Mouse (Mus musculus): ENCODE data around the gene Zfp60. TPM values are rescaled to one million over a fixed set of nuclear protein-coding genes. Genes with fewer than 3 reads are reported as not detected.

Zfp60 gene
- 125 and 128 TPM in 2 replicates for polyA plus RNA-seq (2015; fragmentation: Nextera tagmentation; extraction: Ambion mirVana)

- no peaks in the 10 kb centered on the region for H3K27me3 ChIP-seq (replicated peaks)
- 0% methylated on average over 35 of the region's 35 CpGs for WGBS
- H3K4me1 ChIP-seq = peaks cover 40% of the 10 kb centered on the region
- peak within 1 kb of the TSS; percentile 67 for H3K4me2 ChIP-seq
- H3K4me3 ChIP-seq = peak within 1 kb of the TSS; percentile 60
- peak within 1 kb of the TSS; percentile 86 for H3K9ac ChIP-seq
- no peaks in the 10 kb centered on the region for H3K36me3 ChIP-seq (replicated peaks)
- peak; percentile 93 for ATAC-seq (replicated peaks)
- H3K9me3 ChIP-seq = no peaks in the 10 kb centered on the region
- peak within 1 kb of the TSS; percentile 97 for H3K27ac ChIP-seq
Observed at GRCm38 (mm10) chr7:27731281-27731883, at the start of gene Zfp60. Zfp60 (plus strand) TSS chr7:27731389.

GRCm38 (mm10) chr7:27683218-27683617 is 48.0 kb upstream of the Zfp60 start:
- no peak overlapping the region for H3K4me2 ChIP-seq
- WGBS = 87% methylated on average over 2 of the region's 2 CpGs
- no peak for ATAC-seq (replicated peaks)
- H3K4me1 ChIP-seq = peaks cover 8% of the 10 kb centered on the region
- H3K4me3 ChIP-seq = no peak overlapping the region
- H3K27me3 ChIP-seq (replicated peaks) = no peaks in the 10 kb centered on the region
- no peaks in the 10 kb centered on the region for H3K9me3 ChIP-seq
- H3K36me3 ChIP-seq (replicated peaks) = no peaks in the 10 kb centered on the region
- H3K9ac ChIP-seq = no peak overlapping the region
- H3K27ac ChIP-seq = no peak overlapping the region

GRCm38 (mm10) chr7:27685220-27685619 is 46.0 kb upstream of the Zfp60 start:
- peak overlapping the region; percentile 29 for H3K4me3 ChIP-seq
- H3K27me3 ChIP-seq (replicated peaks) = no peaks in the 10 kb centered on the region
- H3K4me1 ChIP-seq = peaks cover 18% of the 10 kb centered on the region
- no peak for ATAC-seq (replicated peaks)
- 35% methylated on average over 5 of the region's 5 CpGs for WGBS
- H3K4me2 ChIP-seq = peak overlapping the region; percentile 50
- no peaks in the 10 kb centered on the region for H3K9me3 ChIP-seq
- no peak overlapping the region; the same call in 1 of the 2 replicates for H3K9ac ChIP-seq
- no peak overlapping the region for H3K27ac ChIP-seq
- H3K36me3 ChIP-seq (replicated peaks) = no peaks in the 10 kb centered on the region

- Histone ChIP-seq H3K27me3 (replicated peaks) (no peaks in the 10 kb centered on the region), H3K27ac (no peak overlapping the region), H3K4me1 (peaks cover 23% of the 10 kb centered on the region), H3K9me3 (no peaks in the 10 kb centered on the region), H3K4me3 (peak overlapping the region; percentile 29), H3K36me3 (replicated peaks) (no peaks in the 10 kb centered on the region), H3K4me2 (peak overlapping the region; percentile 50), H3K9ac (peak overlapping the region; percentile 36)
- ATAC-seq (replicated peaks) = no peak
- 0% methylated on average over 6 of the region's 6 CpGs for WGBS
Observed at GRCm38 (mm10) chr7:27685681-27686080, 45.5 kb upstream of the Zfp60 start.

- H3K27me3 ChIP-seq (replicated peaks) = no peaks in the 10 kb centered on the region
- H3K4me1 ChIP-seq = peaks cover 23% of the 10 kb centered on the region
- no peak overlapping the region for H3K4me3 ChIP-seq
- H3K4me2 ChIP-seq = no peak overlapping the region
- no peak overlapping the region for H3K27ac ChIP-seq
- no peaks in the 10 kb centered on the region for H3K9me3 ChIP-seq
- H3K36me3 ChIP-seq (replicated peaks) = no peaks in the 10 kb centered on the region
- no peak overlapping the region for H3K9ac ChIP-seq
- 74% methylated on average over 1 of the region's 1 CpGs for WGBS
- ATAC-seq (replicated peaks) = no peak
Observed at GRCm38 (mm10) chr7:27687043-27687442, 44.1 kb upstream of the Zfp60 start.

GRCm38 (mm10) chr7:27687836-27688235 is 43.4 kb upstream of the Zfp60 start:
- no peak overlapping the region; the same call in 1 of the 2 replicates for H3K9ac ChIP-seq
- H3K4me2 ChIP-seq = peak overlapping the region; percentile 74
- H3K9me3 ChIP-seq = no peaks in the 10 kb centered on the region
- H3K36me3 ChIP-seq (replicated peaks) = no peaks in the 10 kb centered on the region
- H3K4me1 ChIP-seq = peaks cover 23% of the 10 kb centered on the region
- WGBS = 65% methylated on average over 3 of the region's 3 CpGs
- no peak overlapping the region for H3K27ac ChIP-seq
- no peaks in the 10 kb centered on the region for H3K27me3 ChIP-seq (replicated peaks)
- H3K4me3 ChIP-seq = peak overlapping the region; percentile 49; the same call in 1 of the 2 replicates
- ATAC-seq (replicated peaks) = no peak

- Histone ChIP-seq H3K36me3 (replicated peaks) (no peaks in the 10 kb centered on the region), H3K4me3 (peak overlapping the region; percentile 49), H3K9me3 (no peaks in the 10 kb centered on the region), H3K27ac (peak overlapping the region; percentile 79), H3K9ac (peak overlapping the region; percentile 63), H3K4me1 (peaks cover 23% of the 10 kb centered on the region), H3K27me3 (replicated peaks) (no peaks in the 10 kb centered on the region), H3K4me2 (peak overlapping the region; percentile 74)
- no peak for ATAC-seq (replicated peaks)
- WGBS = 31% methylated on average over 14 of the region's 14 CpGs
Observed at GRCm38 (mm10) chr7:27688246-27688788, 42.9 kb upstream of the Zfp60 start.

- 0 out of 2 replicates have a peak, but pooled peaks cover 2% of the 10 kb centered on the region for H3K36me3 ChIP-seq (replicated peaks)
- H3K9ac ChIP-seq = peak within 1 kb of the TSS; percentile 63
- peak within 1 kb of the TSS; percentile 49 for H3K4me3 ChIP-seq
- peak within 1 kb of the TSS; percentile 79 for H3K27ac ChIP-seq
- peak within 1 kb of the TSS; percentile 74 for H3K4me2 ChIP-seq
- under 1% methylated on average over 19 of the region's 19 CpGs for WGBS
- peak; percentile 99 for ATAC-seq (replicated peaks)
- no peaks in the 10 kb centered on the region for H3K9me3 ChIP-seq
- H3K4me1 ChIP-seq = peaks cover 23% of the 10 kb centered on the region
- H3K27me3 ChIP-seq (replicated peaks) = no peaks in the 10 kb centered on the region
Observed at GRCm38 (mm10) chr7:27688815-27689612, 42.2 kb upstream of the Zfp60 start, which contains the start of gene Zfp607b. Zfp607b (plus strand) TSS chr7:27689340.

GRCm38 (mm10) chr7:27691076-27691475 is 40.1 kb upstream of the Zfp60 start:
- Histone ChIP-seq H3K9ac (no peak overlapping the region), H3K27me3 (replicated peaks) (no peaks in the 10 kb centered on the region)
- WGBS = 37% methylated on average over 5 of the region's 5 CpGs

GRCm38 (mm10) chr7:27696711-27697110 is 34.5 kb upstream of the Zfp60 start:
- Histone ChIP-seq H3K4me3 (no peak overlapping the region), H3K4me1 (no peaks in the 10 kb centered on the region), H3K36me3 (replicated peaks) (peaks cover 11% of the 10 kb centered on the region; the same call in 1 of the 2 replicates), H3K27me3 (replicated peaks) (no peaks in the 10 kb centered on the region), H3K9ac (no peak overlapping the region), H3K9me3 (no peaks in the 10 kb centered on the region), H3K4me2 (no peak overlapping the region), H3K27ac (no peak overlapping the region)
- ATAC-seq (replicated peaks) = no peak
- 27% methylated on average over 3 of the region's 3 CpGs for WGBS

More at GRCm38 (mm10) chr7:27691076-27691475, 40.1 kb upstream of the Zfp60 start:
- H3K4me3 ChIP-seq = no peak overlapping the region
- 0 out of 2 replicates have a peak, but pooled peaks cover 2% of the 10 kb centered on the region for H3K36me3 ChIP-seq (replicated peaks)
- peaks cover 16% of the 10 kb centered on the region for H3K4me1 ChIP-seq
- H3K4me2 ChIP-seq = no peak overlapping the region
- no peak overlapping the region for H3K27ac ChIP-seq
- ATAC-seq (replicated peaks) = no peak
- no peaks in the 10 kb centered on the region for H3K9me3 ChIP-seq

GRCm38 (mm10) chr7:27710402-27710801 is 20.8 kb upstream of the Zfp60 start:
- ATAC-seq (replicated peaks) = no peak
- H3K4me1 ChIP-seq = no peaks in the 10 kb centered on the region
- H3K4me2 ChIP-seq = no peak overlapping the region
- no peak overlapping the region for H3K27ac ChIP-seq
- no peaks in the 10 kb centered on the region for H3K27me3 ChIP-seq (replicated peaks)
- H3K4me3 ChIP-seq = no peak overlapping the region
- 89% methylated on average over 7 of the region's 7 CpGs for WGBS
- H3K9me3 ChIP-seq = peaks cover 8% of the 10 kb centered on the region
- no peak overlapping the region for H3K9ac ChIP-seq
- H3K36me3 ChIP-seq (replicated peaks) = no peaks in the 10 kb centered on the region; the same call in 1 of the 2 replicates

GRCm38 (mm10) chr7:27721951-27722350 is 9.2 kb upstream of the Zfp60 start:
- Histone ChIP-seq H3K9me3 (no peaks in the 10 kb centered on the region), H3K9ac (no peak overlapping the region), H3K27me3 (replicated peaks) (no peaks in the 10 kb centered on the region), H3K4me3 (no peak overlapping the region), H3K36me3 (replicated peaks) (no peaks in the 10 kb centered on the region), H3K27ac (no peak overlapping the region), H3K4me1 (0 out of 2 replicates have a peak, but pooled peaks cover 6% of the 10 kb centered on the region), H3K4me2 (no peak overlapping the region)
- ATAC-seq (replicated peaks) = no peak
- 91% methylated on average over 8 of the region's 8 CpGs for WGBS
